Mouse (Mus musculus) cortical plate, adult 2 months (tissue): ENCODE measurements around the gene Dapl1.

Experiments
- CTCF ChIP-seq: fragments of 200-500 bp; IDR thresholded peaks from 2 replicates; pipeline ENCODE4 v1.5.1; 2011; ENCODE audit warnings: mild to moderate bottlenecking, control low read depth, low read length; ENCODE audit not compliant: insufficient read depth; ENCODE audit errors: extremely low read depth
- POLR2A ChIP-seq: fragments of 200-500 bp; IDR thresholded peaks from 2 replicates; pipeline ENCODE4 v1.6.1; 2011; ENCODE audit warnings: mild to moderate bottlenecking, low read length, control low read depth; ENCODE audit not compliant: insufficient read depth; ENCODE audit errors: extremely low read depth

DNA sequence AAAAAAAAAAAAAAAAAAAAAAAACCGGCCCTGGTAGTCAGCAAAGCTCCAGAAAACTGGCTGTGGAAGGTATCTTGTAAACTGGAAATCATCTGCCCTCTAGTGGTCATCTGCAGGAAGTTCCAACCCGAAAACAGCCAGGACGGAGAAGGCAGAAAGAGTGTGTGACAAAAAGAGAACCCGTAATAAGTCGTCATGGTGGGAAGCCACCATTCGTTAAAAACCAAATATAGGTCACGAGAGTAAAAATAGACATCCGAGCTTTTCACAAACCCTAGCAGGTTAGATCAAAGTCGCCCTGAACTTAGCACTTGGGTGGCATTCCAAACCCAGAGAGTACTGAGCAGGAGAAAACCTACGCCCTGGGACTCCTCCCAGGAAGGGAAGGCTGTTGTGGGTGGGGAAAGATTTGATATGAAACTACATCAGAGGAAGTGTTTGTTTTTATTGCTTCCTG is 45.9 kb upstream of the Dapl1 start:
- TF ChIP-seq POLR2A (no peak), CTCF (peak; percentile 67)
